Mouse (Mus musculus) left cerebral cortex, adult 18-20 months (tissue): ENCODE measurements around the gene Cdkn1a. TPM values are rescaled to one million over a fixed set of nuclear protein-coding genes. Genes with fewer than 3 reads are reported as not detected.
"Not testable (repeated sequence)": the region's sequence is repeated elsewhere in the genome, so short reads cannot be mapped to it uniquely, and the experiment has no call there.

Experiments used
- DNase-seq, 2 experiments: peaks; one replicate each; pipeline ENCODE4 v3.0.0; 2021 to 2022; ENCODE audit warnings: low spot score in 2 of 2, mixed read lengths in 1 of 2
- total RNA-seq, 2 experiments: library from RNA; stranded (reverse); gene quantifications; 2 replicates each; pipeline ENCODE4 v1.2.3; 2021

Gene Cdkn1a
- total RNA-seq, 2 experiments from 2014 or later: 35.1 to 57.4 TPM

GRCm38 (mm10) chr17:29080758-29081617, 9.8 kb upstream of the Cdkn1a start:
- DNase-seq: no peak

- peak; percentile 31 to 44 for DNase-seq
Observed at GRCm38 (mm10) chr17:29081618-29082381, 9.0 kb upstream of the Cdkn1a start.

DNA sequence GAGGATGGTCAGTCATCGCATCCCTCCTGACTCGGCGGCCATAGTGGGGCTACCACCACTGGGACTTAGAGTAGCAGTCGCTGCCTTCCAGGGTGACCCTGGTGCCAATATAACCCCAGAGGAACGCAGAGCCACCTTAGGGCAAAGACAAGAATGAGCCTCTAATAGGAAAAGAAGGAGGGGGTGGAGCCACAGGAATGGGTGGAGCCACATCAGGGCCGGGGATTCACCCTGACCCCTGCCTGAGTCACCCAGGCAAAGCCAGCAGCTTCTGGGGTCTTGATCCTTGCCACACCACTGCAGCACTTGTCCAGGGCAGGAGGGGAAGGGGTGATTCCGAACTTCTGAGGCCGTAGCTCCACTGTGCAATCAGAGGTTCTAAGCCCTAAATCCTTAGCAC, 7.2 kb upstream of the Cdkn1a start:
- DNase-seq: no peak

- no peak for DNase-seq
Observed at GRCm38 (mm10) chr17:29084656-29085055, 6.1 kb upstream of the Cdkn1a start.

GRCm38 (mm10) chr17:29085266-29085665, 5.5 kb upstream of the Cdkn1a start:
- DNase-seq: no peak

DNA sequence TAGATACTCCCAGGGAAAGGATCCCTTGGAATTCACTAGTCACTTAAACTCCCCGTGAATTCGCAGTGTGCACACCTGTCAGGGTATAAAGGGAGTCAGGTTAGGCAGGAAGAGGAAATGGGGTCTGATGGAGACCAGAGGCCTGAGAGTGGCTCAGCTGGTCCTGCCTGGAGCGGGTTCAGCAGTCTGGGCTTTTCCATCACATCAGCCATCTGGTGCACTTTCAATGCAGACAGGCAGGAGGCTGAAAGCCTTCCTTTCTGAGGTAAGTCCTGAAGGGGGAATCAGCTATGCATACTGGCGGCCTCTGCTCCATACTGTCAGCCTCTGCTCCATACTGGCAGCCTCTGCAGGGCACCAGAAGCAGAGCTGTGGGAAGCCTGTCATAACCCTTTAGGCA, 3.9 kb upstream of the Cdkn1a start:
- no peak for DNase-seq

- DNase-seq: no peak
Observed at GRCm38 (mm10) chr17:29091348-29091944, 670 bp downstream of the Cdkn1a start.

GRCm38 (mm10) chr17:29092497-29092896, 1.7 kb downstream of the Cdkn1a start:
- DNase-seq: no peak

GRCm38 (mm10) chr17:29093110-29093952, 2.6 kb downstream of the Cdkn1a start:
- DNase-seq: peak; percentile 80 to 81

DNA sequence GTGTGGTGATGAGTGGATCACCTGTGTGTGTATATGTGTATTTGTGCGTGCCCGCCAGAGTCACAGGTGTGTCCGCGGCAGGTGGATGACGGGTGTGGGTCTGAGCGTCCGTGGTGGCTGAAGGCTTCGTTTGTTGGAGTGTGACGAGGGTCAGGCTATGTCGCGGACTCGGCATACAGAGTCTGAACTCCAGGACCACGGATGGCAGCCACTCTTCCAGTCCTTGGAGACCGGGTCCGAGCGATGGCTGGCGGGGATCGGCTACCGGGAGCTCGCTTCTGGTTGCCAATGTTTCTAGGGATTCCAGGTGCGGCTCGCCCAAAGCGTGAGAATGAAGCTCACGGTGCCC, 3.2 kb downstream of the Cdkn1a start:
- DNase-seq: no peak

- peak; percentile 49 to 50 for DNase-seq
Observed at GRCm38 (mm10) chr17:29094310-29095181, 3.8 kb downstream of the Cdkn1a start.

GRCm38 (mm10) chr17:29095201-29095733, 4.5 kb downstream of the Cdkn1a start:
- DNase-seq: peak; percentile 97 to 99

DNA sequence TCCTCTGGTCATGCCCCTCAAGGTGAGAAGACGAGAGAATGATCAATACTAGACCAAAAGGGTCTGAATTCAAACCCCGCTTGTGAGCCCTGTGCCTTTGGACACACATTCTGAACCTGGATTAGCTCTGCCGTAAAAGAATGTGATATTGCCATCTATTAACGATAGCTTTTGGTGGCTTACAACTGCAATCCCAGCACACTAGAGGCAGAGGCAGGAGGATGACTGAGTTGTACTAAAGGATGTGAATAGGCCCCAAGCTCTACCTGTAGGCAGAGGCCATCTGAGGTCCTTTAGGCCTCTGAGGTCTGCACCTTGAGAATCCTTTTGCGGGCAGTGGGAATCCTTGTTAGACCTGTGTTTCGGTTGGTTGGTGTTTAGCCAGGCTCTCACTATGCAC, 5.5 kb downstream of the Cdkn1a start:
- no peak for DNase-seq

- no peak for DNase-seq
Observed at GRCm38 (mm10) chr17:29096851-29097561, 6.2 kb downstream of the Cdkn1a start.

GRCm38 (mm10) chr17:29098291-29098690, 7.5 kb downstream of the Cdkn1a start:
- DNase-seq: no peak

GRCm38 (mm10) chr17:29099076-29099475, 8.3 kb downstream of the Cdkn1a start:
- no peak for DNase-seq

DNA sequence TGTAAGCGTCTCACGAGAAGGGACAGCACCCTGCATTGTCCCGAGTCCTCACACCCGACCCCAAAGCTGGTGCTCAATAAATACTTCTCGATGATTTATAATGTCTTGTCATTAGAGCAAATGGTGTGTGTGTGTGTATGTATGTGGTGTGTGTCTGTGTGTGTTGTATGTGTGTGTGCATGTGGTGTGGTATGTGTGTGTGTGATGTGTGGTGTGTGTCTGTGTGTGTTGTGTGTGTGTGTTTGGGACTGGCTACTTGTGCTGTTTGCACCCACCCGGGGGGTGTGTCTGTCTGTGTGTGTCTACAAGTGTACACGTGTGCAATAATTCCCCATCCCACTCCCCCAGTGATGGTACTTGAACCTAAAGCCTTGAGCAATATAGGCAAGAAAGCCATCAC, 9.9 kb downstream of the Cdkn1a start:
- no peak for DNase-seq

GRCm38 (mm10) chr17:29110356-29110755, 19.6 kb downstream of the Cdkn1a start:
- not testable (repeated sequence) for DNase-seq

- no peak for DNase-seq
Observed at GRCm38 (mm10) chr17:29111332-29111731, 20.6 kb downstream of the Cdkn1a start.
